Mouse (Mus musculus): ENCODE data around the gene Slc30a5.
"Not testable (repeated sequence)": the region's sequence is repeated elsewhere in the genome, so short reads cannot be mapped to it uniquely, and the experiment has no call there.

The Slc30a5 gene

GRCm38 (mm10) chr13:100834777-100835176 is 1.6 kb upstream of the Slc30a5 start:
- DNase-seq = no peak

- DNase-seq = no peak
These were observed 394 bp upstream of the Slc30a5 start for GRCm38 (mm10) chr13:100833640-100834002.

DNA sequence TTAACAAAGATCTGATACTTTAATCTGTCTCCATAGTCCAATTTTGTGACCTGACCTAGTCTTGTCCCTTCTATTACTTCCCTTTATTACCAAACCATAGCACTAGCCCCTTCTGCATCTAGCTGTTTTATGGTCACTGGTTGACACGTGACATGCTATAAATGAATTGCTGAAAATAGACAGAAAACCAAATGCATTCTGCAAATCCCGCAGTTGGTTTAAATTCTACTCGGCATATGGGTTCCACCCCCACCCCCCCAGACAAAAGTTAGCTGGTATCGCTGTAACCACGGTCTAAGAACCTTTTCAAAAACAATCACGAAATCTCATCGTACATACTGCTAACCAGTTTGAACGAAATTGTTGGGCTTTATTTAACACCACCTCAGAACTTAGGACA is 1.0 kb downstream of the Slc30a5 start:
- DNase-seq = no peak

- no peak for DNase-seq
These were observed 2.1 kb downstream of the Slc30a5 start for GRCm38 (mm10) chr13:100831123-100831522.

DNA sequence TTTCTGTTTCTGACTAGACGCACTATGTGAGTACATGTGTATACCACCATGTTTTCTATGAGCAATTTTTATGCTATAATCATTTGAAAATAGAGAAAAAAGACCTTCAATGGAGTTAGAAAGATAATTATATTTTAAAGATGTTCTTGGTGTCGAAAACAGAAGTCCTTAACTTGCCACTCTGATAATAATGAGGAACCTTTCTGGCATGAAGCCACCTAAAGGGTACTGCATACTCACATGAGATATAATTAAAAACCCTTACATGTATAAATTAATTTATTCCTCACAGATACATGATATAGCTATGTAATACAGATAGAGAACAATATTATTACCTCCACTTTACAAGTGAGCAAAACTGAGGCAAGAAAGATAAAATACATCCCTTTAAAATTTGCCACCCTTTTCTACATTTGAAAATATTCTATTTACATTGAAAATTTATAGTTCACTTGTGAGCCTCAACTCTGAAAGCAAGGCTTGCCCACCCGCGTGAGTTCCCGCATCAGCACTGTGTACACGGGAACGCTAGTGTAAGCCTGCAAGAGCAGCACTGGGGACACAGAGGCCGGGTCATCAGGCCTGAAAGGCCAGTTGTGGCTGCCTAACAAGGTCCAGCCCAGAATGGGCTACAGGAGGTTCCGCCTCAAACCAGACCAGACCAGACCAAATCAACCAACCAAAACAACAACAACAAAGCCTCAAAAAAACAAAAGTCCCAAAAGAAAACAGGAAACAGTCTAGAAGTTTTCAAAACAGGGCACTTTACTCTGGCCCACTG is 7.4 kb downstream of the Slc30a5 start:
- DNase-seq = no peak

DNA sequence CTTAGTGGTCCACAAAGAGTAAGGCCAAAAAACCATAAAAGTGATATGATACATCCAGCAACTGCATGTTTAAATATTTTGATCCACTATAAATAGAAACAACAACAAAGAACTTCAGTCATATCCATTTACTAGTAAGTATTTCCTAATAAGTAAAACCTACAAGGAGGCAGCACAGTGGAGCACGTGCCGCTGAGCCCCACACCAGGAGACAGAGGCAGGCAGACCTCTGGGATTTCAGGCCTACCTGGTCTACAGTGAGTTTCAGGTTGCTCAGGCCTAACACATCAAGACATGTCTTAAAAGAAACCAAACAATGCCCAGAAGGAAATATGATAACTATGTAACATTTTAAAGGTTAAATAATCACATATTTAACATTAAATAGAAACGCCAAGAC is 8.3 kb downstream of the Slc30a5 start:
- no peak for DNase-seq

- DNase-seq = no peak
These were observed 8.9 kb downstream of the Slc30a5 start for GRCm38 (mm10) chr13:100824306-100824705.

DNA sequence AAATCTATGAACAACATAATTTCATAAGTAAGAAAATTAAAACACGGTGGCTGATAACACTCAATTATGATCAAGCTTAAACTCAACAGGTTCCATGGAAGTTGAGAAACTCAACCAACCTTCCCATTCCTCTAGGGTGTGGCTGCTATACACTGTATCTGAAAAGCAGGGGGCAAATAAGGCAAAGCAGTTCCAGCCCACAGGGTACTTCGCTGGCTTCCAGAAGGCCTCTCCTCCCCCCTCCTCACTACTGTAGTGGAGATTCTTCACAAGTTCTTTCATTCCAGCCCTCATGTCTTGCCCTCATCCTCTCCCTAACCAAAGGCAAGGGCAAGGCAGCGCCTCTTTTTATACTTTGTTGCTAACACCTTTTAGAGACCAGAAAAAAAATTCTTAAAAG is 9.4 kb downstream of the Slc30a5 start:
- DNase-seq = no peak

DNA sequence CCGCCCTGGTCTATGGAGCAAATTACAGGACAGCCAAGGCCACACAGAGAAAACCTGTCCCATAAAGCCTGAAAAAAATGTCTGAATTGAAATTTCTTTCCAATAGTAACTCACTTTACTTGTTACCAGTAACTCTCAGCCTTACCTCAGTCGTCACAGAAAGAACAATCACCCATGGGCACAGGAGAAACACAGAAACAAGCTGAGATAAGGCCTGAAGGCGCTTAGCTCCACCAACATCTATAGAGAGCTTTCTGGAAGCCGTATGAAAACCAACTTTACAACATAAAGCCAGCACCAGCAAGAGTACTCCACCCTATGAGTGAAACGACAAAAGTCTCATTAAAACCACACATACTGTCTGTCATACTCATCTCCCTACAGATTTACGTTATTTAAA is 18.8 kb downstream of the Slc30a5 start:
- no peak for DNase-seq

GRCm38 (mm10) chr13:100805776-100806175 is 27.5 kb downstream of the Slc30a5 start:
- no peak for DNase-seq

GRCm38 (mm10) chr13:100797171-100797570 is 36.1 kb downstream of the Slc30a5 start:
- no peak for DNase-seq

GRCm38 (mm10) chr13:100789083-100789482 is 44.1 kb downstream of the Slc30a5 start:
- no peak for DNase-seq

DNA sequence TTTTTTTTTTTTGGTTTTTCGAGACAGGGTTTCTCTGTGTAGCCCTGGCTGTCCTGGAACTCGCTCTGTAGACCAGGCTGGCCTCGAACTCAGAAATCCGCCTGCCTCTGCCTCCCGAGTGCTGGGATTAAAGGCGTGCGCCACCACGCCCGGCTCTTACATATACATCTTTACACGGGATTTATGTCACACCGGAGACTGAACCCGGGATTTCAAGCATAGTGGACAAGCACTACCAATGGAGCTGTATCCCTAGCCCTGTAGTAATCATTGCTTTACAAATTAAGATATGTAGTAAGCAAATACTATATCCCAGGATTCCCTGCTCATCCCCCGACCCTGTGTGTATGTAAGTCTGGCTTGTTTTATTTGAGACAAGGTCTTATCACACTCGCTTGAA is 45.2 kb downstream of the Slc30a5 start:
- not testable (repeated sequence) for DNase-seq

GRCm38 (mm10) chr13:100787316-100788010 is 45.8 kb downstream of the Slc30a5 start:
- DNase-seq = peak; percentile 55 to 77

- peak; percentile 93 for DNase-seq
These were observed 46.8 kb downstream of the Slc30a5 start, which contains the start of gene Ccnb1 for GRCm38 (mm10) chr13:100786414-100786867. TSS of gene Ccnb1 (minus strand) at chr13:100786570.

- peak in 1 of 2 experiments; percentile 5 for DNase-seq
These were observed 47.3 kb downstream of the Slc30a5 start for GRCm38 (mm10) chr13:100785806-100786413.

DNA sequence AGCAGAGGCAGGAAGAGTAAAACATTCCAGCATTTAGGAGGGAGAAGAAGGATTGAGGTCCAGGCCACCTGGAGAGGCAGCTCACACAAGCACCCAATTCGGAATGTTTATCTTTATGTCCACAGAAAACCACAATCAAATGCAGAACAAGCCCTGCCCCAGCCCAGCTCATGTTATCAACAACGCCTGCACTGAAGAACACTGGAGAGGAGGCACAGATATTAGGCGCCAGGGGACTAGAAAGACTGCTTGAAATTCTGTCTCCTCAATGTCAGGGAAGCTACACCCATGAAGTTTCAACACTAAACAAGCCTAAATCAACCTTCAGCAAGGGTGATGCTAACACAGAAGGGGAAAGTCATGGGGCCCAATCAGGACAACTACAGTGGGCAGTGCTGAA is 55.7 kb downstream of the Slc30a5 start:
- DNase-seq = no peak

DNA sequence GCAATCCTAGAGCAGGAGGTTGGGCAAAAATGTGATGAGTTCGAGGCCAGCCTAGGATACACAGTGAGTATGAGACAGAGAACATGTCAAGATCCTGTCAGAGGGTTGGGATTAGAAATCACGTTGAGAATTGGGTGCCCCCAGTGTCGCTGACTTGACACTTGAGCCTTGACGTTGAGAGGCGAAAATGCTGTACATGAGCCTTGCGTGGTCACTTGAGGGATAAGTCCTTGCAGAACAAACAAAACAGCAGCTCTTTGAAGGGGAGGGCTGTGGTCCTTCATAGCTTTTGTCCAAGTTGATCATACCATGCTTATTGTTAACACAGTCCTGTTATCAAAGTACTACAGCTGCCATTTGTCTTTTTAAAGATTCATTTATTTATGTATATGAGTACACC is 56.5 kb downstream of the Slc30a5 start:
- no peak for DNase-seq

DNA sequence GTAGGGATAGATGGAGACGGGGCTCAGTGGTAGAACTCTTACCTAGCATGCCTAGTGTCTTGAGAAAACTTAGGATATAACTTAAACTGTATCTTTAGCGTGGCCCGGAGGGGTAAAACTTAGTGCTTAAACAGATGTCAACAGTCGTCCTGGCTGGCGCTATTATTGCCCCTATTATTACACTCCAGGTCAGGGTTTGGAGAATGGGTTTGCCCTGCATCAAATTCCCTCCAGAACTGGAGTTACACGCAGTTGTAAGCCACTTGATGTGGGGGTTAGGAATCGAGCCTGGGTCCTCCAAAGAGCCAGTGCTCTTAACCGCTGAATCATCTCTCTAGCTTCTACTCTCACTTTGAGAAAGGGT is 57.2 kb downstream of the Slc30a5 start:
- DNase-seq = no peak

GRCm38 (mm10) chr13:100775252-100776055 is 57.8 kb downstream of the Slc30a5 start, which contains the start of gene Cenph:
TSS of gene Cenph (minus strand) at chr13:100775899.
- DNase-seq = peak; percentile 83 to 87

GRCm38 (mm10) chr13:100774704-100775103 is 58.5 kb downstream of the Slc30a5 start:
- no peak for DNase-seq

DNA sequence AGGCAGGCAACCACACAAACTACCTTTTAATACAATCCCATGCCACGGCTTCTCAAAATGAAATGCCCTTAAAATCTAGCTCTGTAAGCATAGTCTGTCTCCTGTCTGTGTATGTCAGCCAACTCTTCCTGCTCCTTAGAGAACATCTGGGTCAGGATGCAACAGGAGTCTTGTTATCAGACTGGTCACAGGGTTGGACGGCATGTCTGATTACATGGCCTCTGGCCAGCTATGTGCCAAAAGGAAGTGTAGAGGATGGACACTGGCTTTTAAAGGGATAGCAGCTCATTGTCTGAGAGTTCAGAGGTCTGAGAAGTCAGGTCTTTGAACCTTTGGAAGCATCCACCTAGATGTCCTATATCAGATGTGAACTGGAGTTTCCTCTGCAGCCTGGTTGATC is 77.9 kb downstream of the Slc30a5 start:
- DNase-seq = peak; percentile 26 to 50

DNA sequence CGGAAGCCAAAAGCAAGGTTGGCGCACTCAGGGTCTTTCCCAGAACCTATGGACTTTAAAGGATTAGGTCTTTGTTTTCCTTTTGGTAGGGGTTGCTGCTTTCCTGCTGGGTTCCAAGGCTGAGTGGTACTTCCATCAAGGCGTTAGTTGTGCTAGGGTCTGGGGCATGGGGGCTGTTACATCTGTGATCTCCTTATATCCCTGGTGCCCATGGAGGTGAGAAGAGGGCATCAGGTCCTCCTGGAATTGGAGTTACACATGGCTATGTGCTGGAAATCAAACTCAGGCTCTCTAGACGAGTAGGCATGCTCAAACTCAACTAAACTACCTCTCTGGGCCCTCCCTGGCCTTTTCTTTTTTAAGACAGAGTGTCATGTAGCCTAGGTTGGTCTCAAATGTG is 79.0 kb downstream of the Slc30a5 start:
- DNase-seq = no peak
